Mouse (Mus musculus) retina, adult 2 months (tissue): ENCODE measurements around the gene Rbbp5.
"Not testable (repeated sequence)": the region's sequence is repeated elsewhere in the genome, so short reads cannot be mapped to it uniquely, and the experiment has no call there.

ENCODE experiments used
- DNase-seq: peaks from one replicate; pipeline ENCODE4 v3.0.0-alpha.2; 2012; ENCODE audit warnings: low read depth, low spot score

The Rbbp5 gene

GRCm38 (mm10) chr1:132476928-132477691, at the start of gene Rbbp5:
Gene Rbbp5 (plus strand): TSS chr1:132477365.
- DNase-seq: peak; percentile 91

DNA sequence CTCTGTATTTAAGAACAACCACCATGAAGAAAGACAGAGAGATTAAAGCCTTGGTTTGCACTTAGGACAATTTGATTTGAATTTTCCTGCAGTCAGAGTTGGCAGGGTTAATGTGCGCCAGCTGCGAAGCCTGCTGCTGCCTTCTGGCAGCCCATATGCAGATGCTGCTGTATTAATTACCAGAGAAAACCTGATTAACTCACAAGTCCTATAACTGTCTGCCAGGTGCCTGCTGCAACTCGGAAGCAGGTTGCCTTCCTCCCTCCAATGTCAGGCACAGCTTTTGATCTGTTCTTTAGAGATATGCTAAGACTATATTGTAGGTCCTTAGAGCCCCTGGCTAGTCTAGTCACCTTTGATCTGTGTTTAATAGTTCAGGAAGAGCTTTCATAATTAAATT, 46.3 kb upstream of the Rbbp5 start:
- no peak for DNase-seq

DNA sequence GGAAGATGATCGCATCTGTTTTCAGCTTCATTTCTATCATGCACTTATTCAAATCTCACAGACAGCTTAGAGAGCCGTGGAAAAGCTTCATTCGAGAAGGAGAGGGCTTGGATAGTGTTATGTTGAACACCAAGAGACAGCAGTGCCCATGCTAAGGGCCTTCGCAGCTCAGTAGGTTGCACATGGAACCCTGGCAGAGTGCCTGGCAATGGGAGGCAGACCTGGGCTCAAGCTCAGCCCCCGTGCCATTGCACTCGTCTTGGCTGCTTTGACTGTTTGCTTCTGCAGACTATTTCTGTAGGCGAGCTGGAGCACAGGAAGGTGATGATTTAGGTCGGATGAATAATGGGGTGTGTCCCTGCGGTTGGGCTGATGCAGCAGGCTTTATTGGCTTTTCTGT, 45.4 kb upstream of the Rbbp5 start:
- no peak for DNase-seq

- DNase-seq: no peak
These were observed 43.8 kb upstream of the Rbbp5 start for GRCm38 (mm10) chr1:132433349-132433748.

DNA sequence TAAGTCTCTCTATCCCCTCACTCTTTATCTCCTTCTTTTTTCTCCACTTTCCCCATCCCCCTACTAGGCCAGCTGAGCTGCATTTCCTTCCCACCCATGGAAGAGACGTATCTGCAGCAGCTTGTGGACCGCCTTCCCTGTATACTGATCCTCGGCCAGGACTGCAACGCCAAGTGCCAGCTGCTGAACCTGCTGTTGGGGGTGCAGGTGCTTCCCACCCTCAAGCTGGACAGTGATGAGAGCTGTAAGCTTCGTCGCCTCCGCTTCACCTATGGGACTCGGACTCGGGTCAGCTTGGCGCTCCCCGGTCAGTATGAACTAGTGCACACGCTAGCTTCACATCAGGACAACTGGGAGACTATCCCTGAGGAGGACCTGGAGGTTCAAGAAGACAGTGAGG, 43.1 kb upstream of the Rbbp5 start:
- no peak for DNase-seq

GRCm38 (mm10) chr1:132436320-132436958, 40.7 kb upstream of the Rbbp5 start:
- no peak for DNase-seq

GRCm38 (mm10) chr1:132436960-132437359, 40.2 kb upstream of the Rbbp5 start:
- DNase-seq: no peak

DNA sequence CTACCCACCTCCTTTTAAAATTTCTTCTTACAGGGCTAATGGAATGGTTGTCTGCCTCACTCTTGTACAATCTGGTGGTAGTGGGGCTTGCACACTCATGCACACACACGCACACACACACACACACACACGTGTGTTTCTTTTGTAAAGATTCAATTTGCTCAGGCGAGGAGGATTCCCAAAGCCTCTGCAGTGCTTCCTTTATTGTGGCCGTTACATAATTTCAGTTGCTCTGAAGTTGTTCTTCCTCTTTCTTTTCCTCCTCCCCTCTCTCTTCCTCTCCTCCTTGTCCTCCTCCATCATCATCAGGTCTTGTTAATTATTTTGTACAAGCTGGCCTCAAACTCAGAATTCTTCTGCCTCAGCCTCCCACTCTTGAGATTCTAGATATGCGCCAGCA, 39.8 kb upstream of the Rbbp5 start:
- no peak for DNase-seq

DNA sequence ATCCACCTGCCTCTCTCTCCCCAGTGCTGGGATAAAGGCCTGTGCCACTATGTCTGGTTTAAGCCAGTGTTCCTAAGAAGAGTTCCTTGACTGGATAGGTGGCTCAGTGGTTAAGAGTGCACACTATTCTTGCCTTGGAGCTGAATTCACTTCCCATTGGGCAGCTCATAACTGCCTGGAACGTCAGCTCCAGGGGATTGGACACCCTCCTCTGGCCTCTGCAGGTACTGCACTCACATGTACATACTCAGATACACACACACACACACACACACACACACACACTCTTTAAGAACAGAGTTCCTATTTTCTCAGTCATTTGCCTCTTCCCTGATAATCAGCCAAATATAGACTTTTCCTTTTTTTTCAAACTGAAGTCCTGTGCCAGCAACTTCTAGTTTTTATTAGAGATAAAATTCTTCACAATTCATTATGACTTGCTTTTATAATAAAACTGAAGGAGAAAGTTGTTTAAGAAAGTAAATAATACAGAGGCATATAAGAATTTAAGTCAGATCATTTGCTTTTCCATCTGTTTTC, 36.2 kb upstream of the Rbbp5 start:
- no peak for DNase-seq

GRCm38 (mm10) chr1:132449742-132450141, 27.4 kb upstream of the Rbbp5 start:
- no peak for DNase-seq

DNA sequence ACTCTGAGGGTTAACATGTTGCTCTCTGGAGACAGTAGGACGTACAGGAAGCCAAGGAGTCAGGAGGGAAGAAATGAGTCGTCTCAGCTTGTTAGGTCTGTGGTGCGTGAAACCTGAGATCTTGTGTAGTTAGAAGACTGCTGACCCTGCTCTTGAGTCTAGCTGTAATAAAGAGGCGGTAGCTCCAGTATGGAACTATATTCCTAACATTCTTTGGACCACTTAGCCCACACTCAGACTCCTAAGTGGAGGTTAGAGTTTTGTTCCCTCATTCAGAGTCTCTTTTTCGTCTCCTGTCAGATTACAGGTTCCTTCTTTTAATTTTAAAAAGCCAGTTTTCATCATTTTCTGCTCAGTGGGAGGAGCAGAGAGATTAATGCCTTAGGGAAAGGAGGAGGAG, 12.5 kb upstream of the Rbbp5 start:
- no peak for DNase-seq

DNA sequence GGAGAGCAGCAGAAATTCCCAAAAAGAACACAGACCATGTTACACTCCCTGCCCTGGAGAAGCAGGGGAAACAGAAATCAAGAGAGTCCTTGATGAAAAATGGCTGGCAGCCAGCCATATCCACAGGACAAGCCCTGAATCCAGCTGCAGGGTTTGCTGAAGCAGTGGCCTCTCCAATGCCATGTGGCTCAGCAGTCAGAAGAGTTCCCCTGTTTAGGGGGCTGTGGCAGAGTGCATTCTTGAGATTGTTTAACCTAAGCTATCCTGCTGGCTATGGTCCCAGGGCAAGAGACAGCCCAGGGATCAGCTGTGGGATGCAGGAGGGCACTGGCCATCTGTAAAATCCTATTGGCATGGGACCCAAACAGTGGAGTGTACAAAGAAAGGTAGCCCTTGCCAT, 8.2 kb upstream of the Rbbp5 start:
- no peak for DNase-seq

GRCm38 (mm10) chr1:132469519-132469918, 7.6 kb upstream of the Rbbp5 start:
- no peak for DNase-seq

GRCm38 (mm10) chr1:132470031-132470430, 7.1 kb upstream of the Rbbp5 start:
- not testable (repeated sequence) for DNase-seq

GRCm38 (mm10) chr1:132471032-132471431, 6.1 kb upstream of the Rbbp5 start:
- DNase-seq: no peak

DNA sequence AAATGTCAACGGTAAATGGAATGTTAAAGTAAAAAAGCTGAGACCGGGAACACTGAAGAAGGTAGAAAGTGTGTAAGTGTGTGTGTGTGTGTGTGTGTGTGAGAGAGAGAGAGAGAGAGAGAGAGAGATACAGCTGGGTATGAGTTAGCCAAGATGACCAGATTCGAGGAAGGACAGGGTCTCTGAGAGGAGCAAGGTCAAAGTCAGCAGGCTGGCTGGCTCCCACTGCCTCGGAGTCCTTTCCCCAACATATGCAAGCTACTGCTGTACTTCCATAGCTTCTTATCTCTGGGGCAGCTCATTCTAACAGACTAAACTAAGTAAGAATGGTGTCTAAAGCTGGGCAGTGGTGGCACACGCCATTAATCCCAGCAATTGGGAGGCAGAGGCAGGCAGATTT, 5.7 kb upstream of the Rbbp5 start:
- DNase-seq: no peak

DNA sequence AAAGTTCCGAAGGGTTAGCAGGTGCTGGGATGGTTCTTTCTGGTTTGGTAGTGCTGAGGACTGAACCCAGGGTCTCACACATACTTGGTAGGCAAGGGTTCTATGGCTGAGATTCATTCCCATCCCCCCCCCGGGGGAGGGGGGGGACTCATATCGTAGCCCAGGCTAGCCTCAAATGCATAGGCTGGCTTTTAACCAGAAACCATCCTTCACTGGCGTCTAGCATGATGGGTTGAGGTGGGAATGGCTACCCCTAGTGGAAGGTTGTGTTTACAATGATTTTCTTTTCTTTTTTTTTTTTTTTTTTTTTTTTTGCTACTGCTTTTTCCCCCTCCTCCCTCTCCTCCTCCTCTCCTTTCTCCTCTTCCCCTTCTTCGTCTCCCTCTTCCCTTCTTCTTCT, 4.6 kb upstream of the Rbbp5 start:
- no peak for DNase-seq

- no peak for DNase-seq
These were observed 2.7 kb upstream of the Rbbp5 start for GRCm38 (mm10) chr1:132474496-132474895.

DNA sequence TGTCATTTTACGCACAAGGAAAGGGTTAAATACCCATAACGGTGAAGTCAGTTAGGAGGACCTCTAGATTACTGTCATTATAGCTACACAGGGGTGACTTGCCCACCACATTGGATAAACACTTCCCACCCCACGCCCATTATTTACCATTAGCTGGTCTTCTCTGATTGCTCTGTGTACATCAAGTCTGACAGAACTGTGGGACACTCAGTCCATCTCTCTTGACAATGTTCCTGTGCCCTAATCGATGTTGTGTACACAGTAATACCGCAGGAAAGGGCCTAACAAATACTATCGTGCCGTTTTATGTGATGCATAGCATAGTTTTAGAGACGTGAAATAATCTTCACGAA, 614 bp upstream of the Rbbp5 start:
- no peak for DNase-seq

- DNase-seq: no peak
These were observed 2.3 kb downstream of the Rbbp5 start for GRCm38 (mm10) chr1:132479438-132479837.

- no peak for DNase-seq
These were observed 4.5 kb downstream of the Rbbp5 start for GRCm38 (mm10) chr1:132481619-132482018.

- no peak for DNase-seq
These were observed 6.1 kb downstream of the Rbbp5 start for GRCm38 (mm10) chr1:132483234-132483633.

DNA sequence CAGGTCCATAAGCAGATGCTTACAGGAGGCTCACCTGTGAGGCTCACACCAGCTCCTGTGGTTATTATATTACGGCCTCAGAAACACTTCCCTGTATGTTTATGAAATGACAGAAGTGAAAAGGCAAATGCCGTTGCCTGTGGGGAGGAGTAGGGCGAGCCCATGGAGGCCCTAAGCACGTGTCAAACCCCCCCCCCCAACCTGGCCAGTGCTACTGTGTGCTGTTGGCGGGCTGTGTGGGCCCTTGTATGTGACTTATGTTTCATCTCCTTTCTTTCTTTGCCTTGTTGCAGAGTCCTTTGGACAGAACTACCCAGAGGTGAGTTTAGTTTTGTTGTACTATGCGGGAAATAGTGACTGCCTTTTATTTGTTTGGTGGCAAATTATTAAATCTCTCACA, 6.6 kb downstream of the Rbbp5 start:
- DNase-seq: no peak
